Mouse (Mus musculus) E14TG2a.4 (cell line): ENCODE data around the gene She.

Source experiments
- CTCF ChIP-seq: conservative IDR thresholded peaks from 2 replicates; pipeline ENCODE4 v1.5.1; 2014; ENCODE audit warnings: low read length
- NANOG ChIP-seq: IDR thresholded peaks from 2 replicates; pipeline ENCODE4 v1.6.1; 2014; ENCODE audit warnings: borderline replicate concordance, low read length, mixed read lengths
- POU5F1 ChIP-seq: IDR thresholded peaks from 2 replicates; pipeline ENCODE4 v1.6.1; 2014; ENCODE audit warnings: low read length, borderline replicate concordance

DNA sequence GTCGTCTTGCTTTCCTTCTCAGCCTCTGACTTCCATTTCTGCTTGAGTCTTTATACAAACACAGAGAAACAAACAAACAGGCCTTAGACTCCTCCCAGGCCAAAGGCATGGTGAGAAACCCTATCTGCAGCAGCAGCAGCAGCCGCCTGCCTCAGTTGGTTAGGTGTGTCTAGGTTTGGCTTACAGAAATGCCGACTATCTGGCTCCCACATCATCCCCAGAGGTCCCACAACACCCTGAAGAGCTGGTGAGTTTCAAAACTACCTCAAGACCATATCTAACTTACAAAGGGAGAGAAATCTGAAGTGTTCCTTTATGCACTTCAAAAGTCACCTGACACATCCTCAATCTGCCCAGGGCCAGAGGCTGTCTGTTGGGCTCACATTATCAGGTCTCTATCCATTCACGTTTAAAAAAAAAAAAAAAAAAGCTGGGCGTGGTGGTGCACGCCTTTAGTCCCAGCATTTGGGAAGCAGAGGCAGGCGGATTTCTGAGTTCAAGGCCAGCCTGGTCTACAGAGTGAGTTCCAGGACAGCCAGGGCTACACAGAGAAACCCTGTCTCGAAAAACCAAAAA is 40.3 kb downstream of the She start:
- no peak for TF ChIP-seq CTCF
- no peak for TF ChIP-seq POU5F1
- TF ChIP-seq NANOG, result no peak
